ENCODE assay signal across 8 mouse cellular contexts in the genomic region with DNA sequence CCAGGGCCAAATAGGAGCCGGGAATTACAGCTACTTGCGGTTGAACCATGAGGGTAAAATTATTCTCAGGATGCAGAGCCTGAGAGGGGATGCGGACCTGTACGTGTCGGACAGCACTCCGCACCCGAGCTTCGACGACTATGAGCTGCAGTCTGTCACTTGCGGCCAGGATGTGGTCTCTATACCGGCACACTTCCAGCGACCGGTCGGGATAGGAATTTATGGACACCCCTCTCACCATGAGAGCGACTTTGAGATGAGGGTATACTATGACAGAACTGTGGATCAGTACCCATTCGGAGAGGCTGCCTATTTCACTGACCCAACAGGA. TPM values are rescaled to one million over a fixed set of nuclear protein-coding genes. Genes with fewer than 3 reads are reported as not detected.
DNase-seq lines count a peak whose midpoint lies in the region; ATAC-seq and TF ChIP-seq lines count a peak whose summit lies in the region.

No protein-coding gene starts in this region.

- no peaks in the 10 kb centered on the region for H3K27me3 ChIP-seq in spleen, adult 2 months (ENCODE audit: control insufficient read depth, insufficient read depth, low read length)
- H3K27me3 ChIP-seq in embryonic facial prominence, embryonic 15.5 days, result no peaks in the 10 kb centered on the region
- H3K27me3 ChIP-seq in limb, embryonic 12.5 days, result no peaks in the 10 kb centered on the region
- H3K27me3 ChIP-seq in neural tube, embryonic 14.5 days (ENCODE audit: control insufficient read depth, insufficient read depth, low read length), result no peaks in the 10 kb centered on the region; the same call in 1 of the 2 replicates

- H3K4me3 ChIP-seq in spleen, adult 2 months (ENCODE audit: extremely low read depth, insufficient read depth, insufficient read length), result peak overlapping the region; percentile 84
- H3K4me3 ChIP-seq in embryonic facial prominence, embryonic 15.5 days (replicated peaks), result peak overlapping the region; percentile 86
- H3K4me3 ChIP-seq in limb, embryonic 12.5 days (replicated peaks), result peak overlapping the region; percentile 83
- H3K4me3 ChIP-seq in neural tube, embryonic 14.5 days (ENCODE audit: low read depth, low read length), result peak overlapping the region; percentile 75

- H3K9ac ChIP-seq in embryonic facial prominence, embryonic 15.5 days, result peak overlapping the region; percentile 85
- peak overlapping the region; percentile 81 for H3K9ac ChIP-seq in limb, embryonic 12.5 days (replicated peaks)
- peak overlapping the region; percentile 83 for H3K9ac ChIP-seq in neural tube, embryonic 14.5 days (replicated peaks; ENCODE audit: low read depth, low read length)

- no peak for ATAC-seq in embryonic facial prominence, embryonic 15.5 days (ENCODE audit: insufficient number of reproducible peaks, low FRiP score, low TSS enrichment, low read depth)
- ATAC-seq in limb, embryonic 12.5 days (ENCODE audit: insufficient number of reproducible peaks, insufficient read depth, low FRiP score, low TSS enrichment, low read depth), result no peak
- ATAC-seq in neural tube, embryonic 14.5 days (ENCODE audit: low read depth), result no peak; the same call in 1 of the 2 replicates
- ATAC-seq in inflammation-experienced regulatory T-cells, adult 6 months, result no peak

- TF ChIP-seq CTCF in spleen, adult 2 months (IDR thresholded peaks at IDR 0.05; ENCODE audit: extremely low read depth, insufficient read depth, insufficient read length, insufficient replicate concordance), result no peak

- no peak overlapping the region for H3K27ac ChIP-seq in spleen, adult 2 months (ENCODE audit: insufficient read depth, low read length)
- H3K27ac ChIP-seq in embryonic facial prominence, embryonic 15.5 days (replicated peaks), result peak overlapping the region; percentile 75
- H3K27ac ChIP-seq in limb, embryonic 12.5 days, result peak overlapping the region; percentile 72; the same call in 1 of the 2 replicates
- peak overlapping the region; percentile 77; the same call in 1 of the 2 replicates for H3K27ac ChIP-seq in neural tube, embryonic 14.5 days (ENCODE audit: low read depth, low read length)

- DNase-seq in spleen, adult 2 months (ENCODE audit: low read depth in 1 of 2, low spot score in 2 of 2), result no peak
- no peak for DNase-seq in spleen, postnatal 36 days (ENCODE audit: low spot score in 2 of 2)
- no peak for DNase-seq in spleen, adult 18-20 months
- DNase-seq in thymus, adult 18-20 months, result no peak

- no peaks in the 10 kb centered on the region for H3K9me3 ChIP-seq in embryonic facial prominence, embryonic 15.5 days (replicated peaks)
- H3K9me3 ChIP-seq in limb, embryonic 12.5 days, result no peaks in the 10 kb centered on the region
- H3K9me3 ChIP-seq in neural tube, embryonic 14.5 days (ENCODE audit: control insufficient read depth, low read length), result no peaks in the 10 kb centered on the region

- no peak for TF ChIP-seq POLR2A in spleen, adult 2 months (IDR thresholded peaks at IDR 0.05; ENCODE audit: low read depth, low read length)

- peaks cover 3% of the 10 kb centered on the region; the same call in 1 of the 2 replicates for H3K36me3 ChIP-seq in spleen, adult 2 months (ENCODE audit: control insufficient read depth, insufficient read depth, low read length)
- peaks cover 14% of the 10 kb centered on the region for H3K36me3 ChIP-seq in embryonic facial prominence, embryonic 15.5 days
- H3K36me3 ChIP-seq in limb, embryonic 12.5 days, result peaks cover 33% of the 10 kb centered on the region
- H3K36me3 ChIP-seq in neural tube, embryonic 14.5 days (ENCODE audit: control insufficient read depth, insufficient read depth, low read length), result peaks cover 16% of the 10 kb centered on the region

- peak overlapping the region; percentile 88 for H3K4me2 ChIP-seq in embryonic facial prominence, embryonic 15.5 days (replicated peaks)
- peak overlapping the region; percentile 96 for H3K4me2 ChIP-seq in limb, embryonic 12.5 days
- peak overlapping the region; percentile 98 for H3K4me2 ChIP-seq in neural tube, embryonic 14.5 days (ENCODE audit: low read depth, low read length)

- peaks cover 3% of the 10 kb centered on the region; the same call in 1 of the 2 replicates for H3K4me1 ChIP-seq in spleen, adult 2 months (ENCODE audit: control insufficient read depth, insufficient read depth, insufficient read length)
- peaks cover 19% of the 10 kb centered on the region for H3K4me1 ChIP-seq in embryonic facial prominence, embryonic 15.5 days
- peaks cover 20% of the 10 kb centered on the region for H3K4me1 ChIP-seq in limb, embryonic 12.5 days (replicated peaks)
- H3K4me1 ChIP-seq in neural tube, embryonic 14.5 days (ENCODE audit: control insufficient read depth, insufficient read depth, low read length), result peaks cover 11% of the 10 kb centered on the region

- WGBS in spleen, adult 2 months, result 15% methylated on average over 16 of the region's 16 CpGs
- 17% methylated on average over 16 of the region's 16 CpGs for WGBS in embryonic facial prominence, embryonic 15.5 days
- WGBS in limb, embryonic 12.5 days, result 23% methylated on average over 16 of the region's 16 CpGs
- WGBS in neural tube, embryonic 14.5 days, result 17% methylated on average over 16 of the region's 16 CpGs

RNA-seq across cellular contexts. Expression of gene 1600012H06Rik, which starts 0.7 kb away (rescaled TPM):
- 9.9 and 11.6 TPM in 2 replicates for polyA plus RNA-seq in spleen, adult 2 months (2012; rRNA removed)
- 40.7 and 42.7 TPM in 2 replicates for polyA plus RNA-seq in embryonic facial prominence, embryonic 15.5 days (2015; fragmentation: Nextera tagmentation; extraction: Ambion mirVana)
- 27.3 and 29.4 TPM in 2 replicates for polyA plus RNA-seq in limb, embryonic 12.5 days (2016; fragmentation: Nextera tagmentation; extraction: Ambion mirVana)
- 24.5 and 26.6 TPM in 2 replicates for polyA plus RNA-seq in neural tube, embryonic 14.5 days (2014; fragmentation: Nextera tagmentation; extraction: Ambion mirVana)
- polyA plus RNA-seq in inflammation-experienced regulatory T-cells, adult 6 months (2017; shearing (Covaris generic)), result 10 to 100 TPM; 15.3 to 22.6 (median 20.1) TPM

RNA-seq across cellular contexts. Expression of gene Wdr27, which starts 0.7 kb away (rescaled TPM):
- 0.65 and 0.81 TPM in 2 replicates for polyA plus RNA-seq in spleen, adult 2 months (2012; rRNA removed)
- 10.3 and 13.1 TPM in 2 replicates for polyA plus RNA-seq in embryonic facial prominence, embryonic 15.5 days (2015; fragmentation: Nextera tagmentation; extraction: Ambion mirVana)
- polyA plus RNA-seq in limb, embryonic 12.5 days (2016; fragmentation: Nextera tagmentation; extraction: Ambion mirVana), result 4.3 and 6.0 TPM in 2 replicates
- polyA plus RNA-seq in neural tube, embryonic 14.5 days (2014; fragmentation: Nextera tagmentation; extraction: Ambion mirVana), result 7.8 and 10.2 TPM in 2 replicates
- polyA plus RNA-seq in inflammation-experienced regulatory T-cells, adult 6 months (2017; shearing (Covaris generic)), result under 1 TPM in 2 of 3 experiments, not detected in 1; 0.72 to 0.99 TPM

RNA-seq across cellular contexts. Expression of gene Phf10, which starts 17.4 kb away (rescaled TPM):
- 9.7 and 10.9 TPM in 2 replicates for polyA plus RNA-seq in spleen, adult 2 months (2012; rRNA removed)
- 40.9 and 45.3 TPM in 2 replicates for polyA plus RNA-seq in embryonic facial prominence, embryonic 15.5 days (2015; fragmentation: Nextera tagmentation; extraction: Ambion mirVana)
- polyA plus RNA-seq in limb, embryonic 12.5 days (2016; fragmentation: Nextera tagmentation; extraction: Ambion mirVana), result 29.4 and 34.7 TPM in 2 replicates
- polyA plus RNA-seq in neural tube, embryonic 14.5 days (2014; fragmentation: Nextera tagmentation; extraction: Ambion mirVana), result 21.2 and 21.3 TPM in 2 replicates
- 10 to 100 TPM in 1 of 3 experiments, 1 to 10 TPM in 2; 8.9 to 13.4 (median 9.3) TPM for polyA plus RNA-seq in inflammation-experienced regulatory T-cells, adult 6 months (2017; shearing (Covaris generic))

RNA-seq across cellular contexts. Expression of gene 9030025P20Rik, which starts 34.6 kb away (rescaled TPM):
- polyA plus RNA-seq in spleen, adult 2 months (2012; rRNA removed), result 9.8 and 13.9 TPM in 2 replicates
- 7.7 and 9.0 TPM in 2 replicates for polyA plus RNA-seq in embryonic facial prominence, embryonic 15.5 days (2015; fragmentation: Nextera tagmentation; extraction: Ambion mirVana)
- polyA plus RNA-seq in limb, embryonic 12.5 days (2016; fragmentation: Nextera tagmentation; extraction: Ambion mirVana), result 10.4 and 14.9 TPM in 2 replicates
- 6.9 and 7.7 TPM in 2 replicates for polyA plus RNA-seq in neural tube, embryonic 14.5 days (2014; fragmentation: Nextera tagmentation; extraction: Ambion mirVana)
- polyA plus RNA-seq in inflammation-experienced regulatory T-cells, adult 6 months (2017; shearing (Covaris generic)), result 10 to 100 TPM; 41.8 to 63.4 (median 58.7) TPM

RNA-seq across cellular contexts. Expression of gene Gm3417, which starts 34.9 kb away (rescaled TPM):
- 0.16 TPM in 1 of 2 replicates, not detected in the other for polyA plus RNA-seq in spleen, adult 2 months (2012; rRNA removed)
- polyA plus RNA-seq in embryonic facial prominence, embryonic 15.5 days (2015; fragmentation: Nextera tagmentation; extraction: Ambion mirVana), result 2.7 and 3.3 TPM in 2 replicates
- polyA plus RNA-seq in limb, embryonic 12.5 days (2016; fragmentation: Nextera tagmentation; extraction: Ambion mirVana), result not detected in 2 replicates
- 1.3 TPM in 1 of 2 replicates, not detected in the other for polyA plus RNA-seq in neural tube, embryonic 14.5 days (2014; fragmentation: Nextera tagmentation; extraction: Ambion mirVana)
- 1 to 10 TPM in 2 of 3 experiments, not detected in 1; 1.8 to 2.0 TPM for polyA plus RNA-seq in inflammation-experienced regulatory T-cells, adult 6 months (2017; shearing (Covaris generic))
